Mouse (Mus musculus) forebrain, embryonic 14.5 days (tissue): Measurements from ENCODE around the gene Mesp1. TPM values are rescaled to one million over a fixed set of nuclear protein-coding genes. Genes with fewer than 3 reads are reported as not detected.

Experiments used
- polyA plus RNA-seq: library from polyadenylated mRNA; unstranded; fragments of >200 nt; fragmentation: Nextera tagmentation; extraction: Ambion mirVana; gene quantifications from 2 replicates; pipeline ENCODE4 v1.2.1, GENCODE M21; 2014

Mesp1 gene
- polyA plus RNA-seq, 1 experiment from 2014 or later: not detected

Other genes with a start within 250 kb of the Mesp1 start
- gene Rhcg, start 176.1 kb downstream of the Mesp1 start, polyA plus RNA-seq: 1.6 and 4.2 TPM in 2 replicates
- gene Ticrr, start 133.6 kb downstream of the Mesp1 start, polyA plus RNA-seq: 3.5 and 3.6 TPM in 2 replicates
- gene Kif7, start 78.1 kb downstream of the Mesp1 start, polyA plus RNA-seq: 1.9 and 2.5 TPM in 2 replicates
- gene Plin1, start 60.9 kb downstream of the Mesp1 start, polyA plus RNA-seq: not detected in 2 replicates
- 15.1 and 16.7 TPM in 2 replicates for gene Pex11a, start 50.7 kb downstream of the Mesp1 start, polyA plus RNA-seq
- 0.46 and 0.52 TPM in 2 replicates for gene Wdr93, start 50.6 kb downstream of the Mesp1 start, polyA plus RNA-seq
- 1.9 and 2.2 TPM in 2 replicates for gene Mesp2, start 16.9 kb upstream of the Mesp1 start, polyA plus RNA-seq
- gene Anpep, start 67.3 kb upstream of the Mesp1 start, polyA plus RNA-seq: 2.7 and 4.2 TPM in 2 replicates
- gene Ap3s2, start 126.9 kb upstream of the Mesp1 start, polyA plus RNA-seq: 50.5 and 52.5 TPM in 2 replicates
- 16.0 and 17.3 TPM in 2 replicates for gene Arpin, start 141.6 kb upstream of the Mesp1 start, polyA plus RNA-seq
- 17.6 and 18.3 TPM in 2 replicates for gene Zfp710, start 231.0 kb upstream of the Mesp1 start, polyA plus RNA-seq